Mouse (Mus musculus): ENCODE data around the gene Cd59a. TPM values are rescaled to one million over a fixed set of nuclear protein-coding genes. Genes with fewer than 3 reads are reported as not detected.
"Not testable (repeated sequence)": the region's sequence is repeated elsewhere in the genome, so short reads cannot be mapped to it uniquely, and the experiment has no call there.

Cd59a gene
- polyA plus RNA-seq, 1 experiment from 2014 or later, result 15.9 TPM

- no peaks in the 10 kb centered on the region for H3K4me1 ChIP-seq (replicated peaks)
- H3K4me2 ChIP-seq, result no peak overlapping the region
- no peaks in the 10 kb centered on the region for H3K27me3 ChIP-seq
- H3K9me3 ChIP-seq, result no peaks in the 10 kb centered on the region
- no peaks in the 10 kb centered on the region for H3K36me3 ChIP-seq
- H3K4me3 ChIP-seq, result no peak overlapping the region
- no peak overlapping the region for H3K9ac ChIP-seq
- ATAC-seq (ENCODE audit: low FRiP score, low read depth), result no peak
- H3K27ac ChIP-seq (replicated peaks), result no peak overlapping the region
Observed at GRCm38 (mm10) chr2:104082474-104082873, 13.1 kb upstream of the Cd59a start.

GRCm38 (mm10) chr2:104084027-104084426, 11.6 kb upstream of the Cd59a start:
- not testable (repeated sequence) for H3K27me3 ChIP-seq; H3K4me3 ChIP-seq; ATAC-seq (ENCODE audit: low FRiP score, low read depth); H3K36me3 ChIP-seq; H3K4me1 ChIP-seq (replicated peaks); H3K9ac ChIP-seq; H3K27ac ChIP-seq (replicated peaks); H3K9me3 ChIP-seq; H3K4me2 ChIP-seq

GRCm38 (mm10) chr2:104087562-104087961, 8.0 kb upstream of the Cd59a start:
- ATAC-seq (ENCODE audit: low FRiP score, low read depth); H3K27me3 ChIP-seq; H3K4me3 ChIP-seq; H3K9ac ChIP-seq; H3K27ac ChIP-seq (replicated peaks); H3K9me3 ChIP-seq; H3K36me3 ChIP-seq; H3K4me2 ChIP-seq; H3K4me1 ChIP-seq (replicated peaks): not testable (repeated sequence)
- 92% methylated on average over 1 of the region's 1 CpGs for WGBS

GRCm38 (mm10) chr2:104093305-104093704, 2.3 kb upstream of the Cd59a start:
- no peak overlapping the region for H3K4me2 ChIP-seq
- H3K27me3 ChIP-seq, result no peaks in the 10 kb centered on the region
- H3K36me3 ChIP-seq, result no peaks in the 10 kb centered on the region
- H3K9me3 ChIP-seq, result no peaks in the 10 kb centered on the region
- no peak overlapping the region for H3K4me3 ChIP-seq
- no peak overlapping the region for H3K9ac ChIP-seq
- 89% methylated on average over 2 of the region's 2 CpGs for WGBS
- H3K27ac ChIP-seq (replicated peaks), result no peak overlapping the region
- no peak for ATAC-seq (ENCODE audit: low FRiP score, low read depth)
- H3K4me1 ChIP-seq (replicated peaks), result peaks cover 11% of the 10 kb centered on the region

GRCm38 (mm10) chr2:104096256-104096655, 655 bp downstream of the Cd59a start:
- WGBS, result 39% methylated on average over 10 of the region's 10 CpGs
- Histone ChIP-seq H3K9me3 (no peaks in the 10 kb centered on the region), H3K9ac (peak overlapping the region; percentile 49), H3K4me2 (peak overlapping the region; percentile 64), H3K36me3 (no peaks in the 10 kb centered on the region), H3K4me1 (replicated peaks) (peaks cover 11% of the 10 kb centered on the region), H3K4me3 (peak overlapping the region; percentile 43), H3K27me3 (no peaks in the 10 kb centered on the region), H3K27ac (replicated peaks) (peak overlapping the region; percentile 76)
- no peak for ATAC-seq (ENCODE audit: low FRiP score, low read depth)

GRCm38 (mm10) chr2:104096796-104097195, 1.2 kb downstream of the Cd59a start:
- 65% methylated on average over 1 of the region's 1 CpGs for WGBS
- H3K4me2 ChIP-seq, result peak overlapping the region; percentile 64; the same call in 1 of the 2 replicates

GRCm38 (mm10) chr2:104097396-104097795, 1.8 kb downstream of the Cd59a start:
- H3K27me3 ChIP-seq; H3K4me2 ChIP-seq; H3K9me3 ChIP-seq; ATAC-seq (ENCODE audit: low FRiP score, low read depth); H3K36me3 ChIP-seq; H3K4me3 ChIP-seq; H3K9ac ChIP-seq; H3K27ac ChIP-seq (replicated peaks): not testable (repeated sequence)
- 95% methylated on average over 4 of the region's 4 CpGs for WGBS
- H3K4me1 ChIP-seq (replicated peaks), result peaks cover 11% of the 10 kb centered on the region

More at GRCm38 (mm10) chr2:104096796-104097195, 1.2 kb downstream of the Cd59a start:
- not testable (repeated sequence) for H3K27me3 ChIP-seq; H3K4me3 ChIP-seq; H3K36me3 ChIP-seq; H3K9me3 ChIP-seq; H3K9ac ChIP-seq; H3K27ac ChIP-seq (replicated peaks)
- peak; percentile 25; the same call in 1 of the 2 replicates for ATAC-seq (ENCODE audit: low FRiP score, low read depth)
- peaks cover 11% of the 10 kb centered on the region for H3K4me1 ChIP-seq (replicated peaks)

- Histone ChIP-seq H3K9me3 (no peaks in the 10 kb centered on the region), H3K27me3 (no peaks in the 10 kb centered on the region), H3K27ac (replicated peaks) (no peak overlapping the region), H3K4me1 (replicated peaks) (peaks cover 11% of the 10 kb centered on the region), H3K4me3 (no peak overlapping the region), H3K9ac (no peak overlapping the region), H3K4me2 (no peak overlapping the region), H3K36me3 (no peaks in the 10 kb centered on the region)
- 36% methylated on average over 3 of the region's 3 CpGs for WGBS
- ATAC-seq (ENCODE audit: low FRiP score, low read depth), result no peak
Observed at GRCm38 (mm10) chr2:104098529-104099230, 3.1 kb downstream of the Cd59a start.

- Histone ChIP-seq H3K9ac (no peak overlapping the region), H3K36me3 (no peaks in the 10 kb centered on the region), H3K27ac (replicated peaks) (no peak overlapping the region), H3K4me2 (no peak overlapping the region), H3K27me3 (no peaks in the 10 kb centered on the region), H3K4me1 (replicated peaks) (peaks cover 11% of the 10 kb centered on the region), H3K9me3 (no peaks in the 10 kb centered on the region), H3K4me3 (no peak overlapping the region)
- ATAC-seq (ENCODE audit: low FRiP score, low read depth), result no peak
- WGBS, result 100% methylated on average over 2 of the region's 2 CpGs
Observed at GRCm38 (mm10) chr2:104099231-104099585, 3.6 kb downstream of the Cd59a start.

- Histone ChIP-seq H3K27me3 (no peaks in the 10 kb centered on the region), H3K9ac (no peak overlapping the region), H3K4me2 (no peak overlapping the region), H3K4me3 (no peak overlapping the region), H3K4me1 (replicated peaks) (peaks cover 11% of the 10 kb centered on the region), H3K9me3 (no peaks in the 10 kb centered on the region), H3K27ac (replicated peaks) (no peak overlapping the region), H3K36me3 (no peaks in the 10 kb centered on the region)
- WGBS, result 59% methylated on average over 1 of the region's 1 CpGs
- no peak for ATAC-seq (ENCODE audit: low FRiP score, low read depth)
Observed at GRCm38 (mm10) chr2:104099946-104100345, 4.3 kb downstream of the Cd59a start.

- Histone ChIP-seq H3K9me3 (no peaks in the 10 kb centered on the region), H3K4me1 (replicated peaks) (no peaks in the 10 kb centered on the region), H3K9ac (no peak overlapping the region), H3K4me3 (no peak overlapping the region), H3K27ac (replicated peaks) (no peak overlapping the region), H3K27me3 (no peaks in the 10 kb centered on the region), H3K4me2 (no peak overlapping the region), H3K36me3 (no peaks in the 10 kb centered on the region)
- ATAC-seq (ENCODE audit: low FRiP score, low read depth), result no peak
- WGBS, result 95% methylated on average over 6 of the region's 6 CpGs
Observed at GRCm38 (mm10) chr2:104104800-104105199, 9.2 kb downstream of the Cd59a start.

- H3K9ac ChIP-seq; ATAC-seq (ENCODE audit: low FRiP score, low read depth): not testable (repeated sequence)
- 93% methylated on average over 2 of the region's 2 CpGs for WGBS
Observed at GRCm38 (mm10) chr2:104109021-104109420, 13.4 kb downstream of the Cd59a start.

GRCm38 (mm10) chr2:104109528-104109927, 13.9 kb downstream of the Cd59a start:
- 85% methylated on average over 2 of the region's 2 CpGs for WGBS
- no peak overlapping the region for H3K9ac ChIP-seq
- no peak overlapping the region for H3K4me3 ChIP-seq

More at GRCm38 (mm10) chr2:104109021-104109420, 13.4 kb downstream of the Cd59a start:
- not testable (repeated sequence) for H3K27ac ChIP-seq (replicated peaks); H3K27me3 ChIP-seq; H3K4me2 ChIP-seq; H3K9me3 ChIP-seq; H3K4me3 ChIP-seq; H3K36me3 ChIP-seq; H3K4me1 ChIP-seq (replicated peaks)

More at GRCm38 (mm10) chr2:104109528-104109927, 13.9 kb downstream of the Cd59a start:
- no peak for ATAC-seq (ENCODE audit: low FRiP score, low read depth)
- no peaks in the 10 kb centered on the region for H3K27me3 ChIP-seq
- H3K27ac ChIP-seq (replicated peaks), result no peak overlapping the region
- H3K36me3 ChIP-seq, result no peaks in the 10 kb centered on the region
- no peaks in the 10 kb centered on the region for H3K9me3 ChIP-seq
- H3K4me1 ChIP-seq (replicated peaks), result no peaks in the 10 kb centered on the region
- H3K4me2 ChIP-seq, result no peak overlapping the region
